Mouse (Mus musculus) MEL (cell line): ENCODE measurements around the gene Rubcn.

Source experiments
- CTCF ChIP-seq, 3 experiments: IDR thresholded peaks in 2 of 3; conservative IDR thresholded peaks in 1 of 3; 2 replicates each; pipeline ENCODE4 v1.5.1; 2011 to 2012; ENCODE audit warnings: low read length in 3 of 3, low read depth in 2 of 3, mild to moderate bottlenecking in 2 of 3, improper control_type of control experiment in 1 of 3, inconsistent platforms in 1 of 3, mixed read lengths in 1 of 3, moderate library complexity in 1 of 3; ENCODE audit not compliant: control insufficient read depth in 1 of 3, insufficient read depth in 1 of 3, poor library complexity in 1 of 3, severe bottlenecking in 1 of 3
- GABPA ChIP-seq: IDR thresholded peaks from 2 replicates; pipeline ENCODE4 v1.6.1; 2012; ENCODE audit warnings: low read depth, mild to moderate bottlenecking, inconsistent platforms, low read length, improper control_type of control experiment, moderate library complexity
- GATA1 ChIP-seq: IDR thresholded peaks from 2 replicates; pipeline ENCODE4 v1.6.1; 2011; ENCODE audit warnings: low read depth, low read length, improper control_type of control experiment
- JUND ChIP-seq: IDR thresholded peaks from 2 replicates; pipeline ENCODE4 v1.6.1; 2011; ENCODE audit warnings: low read depth, mild to moderate bottlenecking, improper control_type of control experiment, low read length
- POLR2A ChIP-seq, 2 experiments: IDR thresholded peaks; 2 replicates each; pipeline ENCODE4 v1.6.1; 2011 to 2012; ENCODE audit warnings: low read length in 2 of 2, mild to moderate bottlenecking in 2 of 2, control low read depth in 1 of 2, improper control_type of control experiment in 1 of 2, low read depth in 1 of 2, moderate library complexity in 1 of 2; ENCODE audit not compliant: control insufficient read depth in 1 of 2, insufficient read depth in 1 of 2, poor library complexity in 1 of 2
- TBP ChIP-seq: IDR thresholded peaks from 2 replicates; pipeline ENCODE4 v1.8.0; 2011; ENCODE audit warnings: low read depth, low read length, improper control_type of control experiment

GRCm38 (mm10) chr16:32822450-32822827 lies 55.1 kb downstream of the Rubcn start:
- no peak for TF ChIP-seq POLR2A (IDR thresholded peaks at IDR 0.05; ENCODE audit: control insufficient read depth in 1 of 2, insufficient read depth in 1 of 2, low read depth in 1 of 2, low read length in 2 of 2, poor library complexity in 1 of 2)
- no peak for TF ChIP-seq TBP
- no peak for TF ChIP-seq CTCF (IDR thresholded peaks at IDR 0.05 in 2 of 3, conservative IDR thresholded peaks at IDR 0.05 in 1 of 3; ENCODE audit: control insufficient read depth in 1 of 3, insufficient read depth in 1 of 3, low read depth in 2 of 3, low read length in 3 of 3, poor library complexity in 1 of 3, severe bottlenecking in 1 of 3)
- no peak for TF ChIP-seq GATA1
- TF ChIP-seq JUND, result no peak
- no peak for TF ChIP-seq GABPA
